Mouse (Mus musculus) spleen, adult 2 months (tissue): ENCODE measurements around the gene Aifm2.

ENCODE experiments used
- CTCF ChIP-seq: fragments of 200-500 bp; IDR thresholded peaks from 2 replicates; pipeline ENCODE4 v1.5.1; 2011; ENCODE audit warnings: mild to moderate bottlenecking, inconsistent platforms; ENCODE audit not compliant: insufficient read depth, insufficient read length, insufficient replicate concordance; ENCODE audit errors: extremely low read depth
- POLR2A ChIP-seq: fragments of 200-500 bp; IDR thresholded peaks from 2 replicates; pipeline ENCODE4 v1.6.1; 2011; ENCODE audit warnings: low read depth, low read length, inconsistent platforms

- TF ChIP-seq CTCF (no peak), POLR2A (no peak)
These were observed 45.2 kb upstream of the Aifm2 start for GRCm38 (mm10) chr10:61669896-61670295.
